Mouse (Mus musculus) neural tube, embryonic 14.5 days (tissue): ENCODE data around the gene Rdh1. TPM values are rescaled to one million over a fixed set of nuclear protein-coding genes. Genes with fewer than 3 reads are reported as not detected.

Experiments used
- ATAC-seq: fragments of 200-750 bp; cut with Nextera tagmentation; 2 replicates; pipeline ENCODE4 v1.8.0; 2017; ENCODE audit warnings: low read depth, mild to moderate bottlenecking, moderate TSS enrichment, moderate library complexity
- H3K27ac ChIP-seq: fragments of 300-500 bp; sonication (generic); 2 replicates; pipeline ENCODE4 v1.5.1; 2014; ENCODE audit warnings: low read depth, mild to moderate bottlenecking, control low read depth, low read length, moderate library complexity, mixed read lengths
- H3K27me3 ChIP-seq: fragments of 300-500 bp; sonication (generic); 2 replicates; pipeline ENCODE4 v1.6.1; 2014; ENCODE audit warnings: low read length; ENCODE audit not compliant: control insufficient read depth, insufficient read depth
- H3K36me3 ChIP-seq: fragments of 300-500 bp; sonication (generic); 2 replicates; pipeline ENCODE4 v1.6.1; 2014; ENCODE audit warnings: low read length, mixed read lengths; ENCODE audit not compliant: control insufficient read depth, insufficient read depth
- H3K4me1 ChIP-seq: fragments of 300-500 bp; sonication (generic); 2 replicates; pipeline ENCODE4 v1.6.1; 2014; ENCODE audit warnings: low read length; ENCODE audit not compliant: control insufficient read depth, insufficient read depth
- H3K4me2 ChIP-seq: fragments of 300-500 bp; sonication (generic); 2 replicates; pipeline ENCODE4 v1.6.1; 2014; ENCODE audit warnings: mild to moderate bottlenecking, low read depth, low read length, control low read depth
- H3K4me3 ChIP-seq: fragments of 300-500 bp; sonication (generic); 2 replicates; pipeline ENCODE4 v1.5.1; 2014; ENCODE audit warnings: low read depth, low read length, control low read depth, mixed read lengths
- H3K9ac ChIP-seq: fragments of 300-500 bp; sonication (generic); replicated peaks from 2 replicates; pipeline ENCODE4 v1.6.1; 2014; ENCODE audit warnings: low read depth, mild to moderate bottlenecking, control low read depth, low read length, mixed read lengths
- H3K9me3 ChIP-seq: fragments of 300-500 bp; sonication (generic); 2 replicates; pipeline ENCODE4 v1.6.1; 2016; ENCODE audit warnings: low read length; ENCODE audit not compliant: control insufficient read depth
- WGBS: fragments of 180-500 bp; shearing (Covaris S2); extraction: QIAGEN DNeasy Blood & Tissue Kit; methylation state at CpG from one replicate; pipeline ENCODE4 v1.1.7; 2014; 5-methylcytosine and 5-hydroxymethylcytosine counted together
- polyA plus RNA-seq: library from polyadenylated mRNA; unstranded; fragments of >200 nt; fragmentation: Nextera tagmentation; extraction: Ambion mirVana; gene quantifications from 2 replicates; pipeline ENCODE4 v1.2.1, GENCODE M21; 2014

Gene Rdh1
- polyA plus RNA-seq, result not detected in 2 replicates

- WGBS, result 83% methylated on average over 8 of the region's 9 CpGs
- ATAC-seq, result no peak
- no peak within 1 kb of the TSS for H3K27ac ChIP-seq
Measured at GRCm38 (mm10) chr10:127759181-127760110, at the start of gene Rdh1, which contains the start of gene Rdh16f1. Rdh1 (plus strand) TSS chr10:127759721. Rdh16f1 (plus strand) TSS chr10:127759787.

GRCm38 (mm10) chr10:127710331-127710730 is 49.2 kb upstream of the Rdh1 start:
- Histone ChIP-seq H3K4me2 (no peak overlapping the region), H3K27me3 (no peaks in the 10 kb centered on the region), H3K9me3 (no peaks in the 10 kb centered on the region), H3K27ac (no peak overlapping the region), H3K4me1 (no peaks in the 10 kb centered on the region), H3K36me3 (no peaks in the 10 kb centered on the region), H3K9ac (no peak overlapping the region), H3K4me3 (no peak overlapping the region)
- no peak for ATAC-seq
- 88% methylated on average over 13 of the region's 13 CpGs for WGBS

More at GRCm38 (mm10) chr10:127759181-127760110, at the start of gene Rdh1, which contains the start of gene Rdh16f1:
- Histone ChIP-seq H3K36me3 (no peaks in the 10 kb centered on the region), H3K9me3 (no peaks in the 10 kb centered on the region), H3K9ac (no peak within 1 kb of the TSS), H3K4me3 (no peak within 1 kb of the TSS), H3K4me1 (no peaks in the 10 kb centered on the region), H3K27me3 (no peaks in the 10 kb centered on the region), H3K4me2 (no peak within 1 kb of the TSS)

- no peaks in the 10 kb centered on the region for H3K27me3 ChIP-seq
- no peak overlapping the region for H3K4me3 ChIP-seq
- no peaks in the 10 kb centered on the region for H3K4me1 ChIP-seq
- H3K27ac ChIP-seq, result no peak overlapping the region
- 82% methylated on average over 6 of the region's 6 CpGs for WGBS
- no peaks in the 10 kb centered on the region for H3K36me3 ChIP-seq
- H3K9ac ChIP-seq, result no peak overlapping the region
- no peaks in the 10 kb centered on the region for H3K9me3 ChIP-seq
- no peak for ATAC-seq
- H3K4me2 ChIP-seq, result no peak overlapping the region
Measured at GRCm38 (mm10) chr10:127712736-127713135, 46.8 kb upstream of the Rdh1 start.

GRCm38 (mm10) chr10:127721671-127722418 is 37.7 kb upstream of the Rdh1 start:
- peaks cover 11% of the 10 kb centered on the region; the same call in 1 of the 2 replicates for H3K4me1 ChIP-seq
- no peaks in the 10 kb centered on the region for H3K27me3 ChIP-seq
- ATAC-seq, result peak; percentile 51; the same call in 1 of the 2 replicates
- 9% methylated on average over 20 of the region's 20 CpGs for WGBS
- H3K9me3 ChIP-seq, result no peaks in the 10 kb centered on the region
- H3K36me3 ChIP-seq, result no peaks in the 10 kb centered on the region
- H3K4me2 ChIP-seq, result peak overlapping the region; percentile 34
- H3K27ac ChIP-seq, result no peak overlapping the region
- peak overlapping the region; percentile 32; the same call in 1 of the 2 replicates for H3K9ac ChIP-seq
- H3K4me3 ChIP-seq, result no peak overlapping the region

- no peak within 1 kb of the TSS for H3K27ac ChIP-seq
- H3K4me3 ChIP-seq, result no peak within 1 kb of the TSS
- peaks cover 11% of the 10 kb centered on the region; the same call in 1 of the 2 replicates for H3K4me1 ChIP-seq
- no peak for ATAC-seq
- no peaks in the 10 kb centered on the region for H3K36me3 ChIP-seq
- no peaks in the 10 kb centered on the region for H3K9me3 ChIP-seq
- 90% methylated on average over 3 of the region's 3 CpGs for WGBS
- no peaks in the 10 kb centered on the region for H3K27me3 ChIP-seq
- no peak within 1 kb of the TSS for H3K4me2 ChIP-seq
- H3K9ac ChIP-seq, result no peak within 1 kb of the TSS
Measured at GRCm38 (mm10) chr10:127724178-127724577, 35.3 kb upstream of the Rdh1 start, which contains the start of gene Tac2. Tac2 (plus strand) TSS chr10:127724478.

- Histone ChIP-seq H3K4me3 (no peak overlapping the region), H3K27ac (no peak overlapping the region), H3K27me3 (no peaks in the 10 kb centered on the region), H3K9ac (no peak overlapping the region), H3K9me3 (no peaks in the 10 kb centered on the region), H3K4me2 (no peak overlapping the region), H3K36me3 (no peaks in the 10 kb centered on the region), H3K4me1 (peaks cover 11% of the 10 kb centered on the region; the same call in 1 of the 2 replicates)
- no peak for ATAC-seq
- WGBS, result 90% methylated on average over 4 of the region's 4 CpGs
Measured at GRCm38 (mm10) chr10:127725136-127725535, 34.4 kb upstream of the Rdh1 start.

- no peak for ATAC-seq
Measured at GRCm38 (mm10) chr10:127728437-127728836, 31.1 kb upstream of the Rdh1 start.

GRCm38 (mm10) chr10:127730285-127730932 is 29.1 kb upstream of the Rdh1 start:
- H3K9ac ChIP-seq, result no peak overlapping the region
- H3K27me3 ChIP-seq, result no peaks in the 10 kb centered on the region
- no peak for ATAC-seq
- no peak overlapping the region for H3K4me2 ChIP-seq
- no peaks in the 10 kb centered on the region for H3K9me3 ChIP-seq
- H3K27ac ChIP-seq, result no peak overlapping the region
- H3K4me3 ChIP-seq, result no peak overlapping the region
- no peaks in the 10 kb centered on the region for H3K4me1 ChIP-seq
- 49% methylated on average over 11 of the region's 11 CpGs for WGBS
- no peaks in the 10 kb centered on the region for H3K36me3 ChIP-seq

More at GRCm38 (mm10) chr10:127728437-127728836, 31.1 kb upstream of the Rdh1 start:
- H3K4me3 ChIP-seq, result no peak overlapping the region
- H3K27ac ChIP-seq, result no peak overlapping the region
- 72% methylated on average over 8 of the region's 8 CpGs for WGBS
- no peak overlapping the region for H3K4me2 ChIP-seq
- H3K4me1 ChIP-seq, result no peaks in the 10 kb centered on the region
- H3K36me3 ChIP-seq, result no peaks in the 10 kb centered on the region
- no peaks in the 10 kb centered on the region for H3K27me3 ChIP-seq
- no peak overlapping the region for H3K9ac ChIP-seq
- no peaks in the 10 kb centered on the region for H3K9me3 ChIP-seq
